Mouse (Mus musculus) embryonic fibroblast, embryonic 13.5 days (primary cell): ENCODE data around the gene Otub1.

Experiments used
- CTCF ChIP-seq: IDR thresholded peaks from 2 replicates; pipeline ENCODE4 v1.5.1; 2011; ENCODE audit warnings: mild to moderate bottlenecking, control low read depth, low read length, moderate library complexity, borderline replicate concordance; ENCODE audit not compliant: insufficient read depth
- POLR2A ChIP-seq: IDR thresholded peaks from 2 replicates; pipeline ENCODE4 v1.6.1; 2011; ENCODE audit warnings: low read depth, mild to moderate bottlenecking, control low read depth, low read length, moderate library complexity

GRCm38 (mm10) chr19:7217926-7218267, 11.8 kb upstream of the Otub1 start:
- TF ChIP-seq POLR2A (no peak), CTCF (no peak)
